Mouse (Mus musculus): ENCODE measurements at regions not wholly inside any gene's neighbourhood (a gene's known extent, or its start where the extent isn't known, plus 50 kb on each side); places are given as distances from the start of the nearest gene placed in this dataset.

DNA sequence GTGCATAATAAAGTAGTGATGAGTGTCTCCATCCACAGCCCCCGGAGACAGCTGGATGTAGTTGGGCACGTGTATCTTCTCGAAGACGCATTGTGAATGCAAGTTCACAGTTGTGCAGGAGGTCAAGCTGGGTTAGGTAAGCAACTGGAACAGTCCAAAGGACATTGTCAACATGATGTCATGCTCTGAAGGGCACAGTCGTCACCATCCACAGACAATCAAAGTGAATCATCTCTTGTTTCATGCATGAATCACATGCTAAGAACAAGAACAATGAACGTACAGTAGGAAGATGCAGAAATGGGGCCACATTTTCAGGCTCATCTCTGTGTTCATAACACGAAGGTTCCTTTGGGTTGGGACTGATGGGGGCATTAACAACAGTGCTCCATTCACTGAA is 90.4 kb upstream of the Kit start:
- Histone ChIP-seq H3K9me3 (no peaks in the 10 kb centered on the region), H3K4me2 (replicated peaks) (no peak overlapping the region)
- WGBS, result 90% methylated on average over 7 of the region's 7 CpGs

GRCm38 (mm10) chr5:75490806-75491205 is 83.9 kb upstream of the Kit start:
- no peak overlapping the region for H3K9ac ChIP-seq
- no peaks in the 10 kb centered on the region for H3K9me3 ChIP-seq
- 81% methylated on average over 9 of the region's 9 CpGs for WGBS
- no peaks in the 10 kb centered on the region for H3K36me3 ChIP-seq
- no peaks in the 10 kb centered on the region for H3K4me1 ChIP-seq
- ATAC-seq (ENCODE audit: low FRiP score, low read depth), result no peak
- no peaks in the 10 kb centered on the region for H3K27me3 ChIP-seq
- H3K27ac ChIP-seq, result no peak overlapping the region
- H3K4me2 ChIP-seq (replicated peaks), result no peak overlapping the region
- no peak overlapping the region for H3K4me3 ChIP-seq

More for the DNA sequence above, 90.4 kb upstream of the Kit start:
- no peak for ATAC-seq (ENCODE audit: low FRiP score, low read depth)
- Histone ChIP-seq H3K4me3 (no peak overlapping the region), H3K27me3 (no peaks in the 10 kb centered on the region), H3K4me1 (peaks cover 9% of the 10 kb centered on the region), H3K27ac (no peak overlapping the region), H3K9ac (no peak overlapping the region), H3K36me3 (no peaks in the 10 kb centered on the region)

DNA sequence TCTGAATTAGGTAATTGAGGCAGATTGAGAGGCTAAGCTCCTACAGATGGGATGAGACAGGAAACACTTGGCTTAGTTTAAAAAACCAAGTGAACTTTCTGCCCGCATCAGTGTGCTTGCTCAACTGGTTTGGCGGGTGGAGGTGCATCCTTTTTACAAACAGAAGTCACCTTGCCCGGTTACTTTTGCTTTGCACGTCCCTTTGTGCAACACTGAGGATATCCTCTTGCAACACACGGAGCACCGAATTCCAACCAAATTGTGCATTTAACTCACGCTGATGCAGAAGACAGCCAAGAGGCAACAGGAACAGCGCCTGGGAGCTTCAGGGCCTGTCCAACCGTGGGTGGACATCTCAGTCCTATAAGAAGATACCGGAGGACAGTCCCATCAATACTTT is 80.6 kb upstream of the Kit start:
- Histone ChIP-seq H3K27ac (no peak overlapping the region), H3K27me3 (no peaks in the 10 kb centered on the region), H3K4me1 (no peaks in the 10 kb centered on the region), H3K36me3 (no peaks in the 10 kb centered on the region), H3K9me3 (no peaks in the 10 kb centered on the region), H3K9ac (no peak overlapping the region), H3K4me2 (replicated peaks) (no peak overlapping the region), H3K4me3 (no peak overlapping the region)
- ATAC-seq (ENCODE audit: low FRiP score, low read depth), result no peak
- WGBS, result 85% methylated on average over 10 of the region's 10 CpGs

GRCm38 (mm10) chr5:75499053-75499452 is 75.7 kb upstream of the Kit start:
- 85% methylated on average over 3 of the region's 3 CpGs for WGBS
- H3K27me3 ChIP-seq, result no peaks in the 10 kb centered on the region
- no peaks in the 10 kb centered on the region for H3K4me1 ChIP-seq
- H3K9me3 ChIP-seq, result no peaks in the 10 kb centered on the region
- no peaks in the 10 kb centered on the region for H3K36me3 ChIP-seq
- no peak overlapping the region for H3K4me2 ChIP-seq (replicated peaks)
- H3K4me3 ChIP-seq, result no peak overlapping the region
- no peak overlapping the region for H3K27ac ChIP-seq
- ATAC-seq (ENCODE audit: low FRiP score, low read depth), result no peak
- H3K9ac ChIP-seq, result no peak overlapping the region

GRCm38 (mm10) chr5:75499695-75500094 is 75.0 kb upstream of the Kit start:
- Histone ChIP-seq H3K36me3 (no peaks in the 10 kb centered on the region), H3K27me3 (no peaks in the 10 kb centered on the region), H3K9ac (no peak overlapping the region), H3K4me3 (no peak overlapping the region), H3K27ac (no peak overlapping the region), H3K4me1 (no peaks in the 10 kb centered on the region), H3K9me3 (no peaks in the 10 kb centered on the region), H3K4me2 (replicated peaks) (no peak overlapping the region)
- ATAC-seq (ENCODE audit: low FRiP score, low read depth), result no peak
- WGBS, result 88% methylated on average over 5 of the region's 5 CpGs

GRCm38 (mm10) chr5:75500654-75501416 is 73.9 kb upstream of the Kit start:
- Histone ChIP-seq H3K36me3 (no peaks in the 10 kb centered on the region), H3K4me1 (no peaks in the 10 kb centered on the region), H3K4me3 (no peak overlapping the region), H3K27ac (no peak overlapping the region), H3K27me3 (no peaks in the 10 kb centered on the region), H3K9ac (no peak overlapping the region), H3K4me2 (replicated peaks) (no peak overlapping the region), H3K9me3 (no peaks in the 10 kb centered on the region)
- 88% methylated on average over 8 of the region's 8 CpGs for WGBS
- ATAC-seq (ENCODE audit: low FRiP score, low read depth), result no peak

- Histone ChIP-seq H3K4me1 (no peaks in the 10 kb centered on the region), H3K27ac (no peak overlapping the region), H3K4me3 (no peak overlapping the region), H3K4me2 (replicated peaks) (no peak overlapping the region), H3K27me3 (no peaks in the 10 kb centered on the region), H3K36me3 (no peaks in the 10 kb centered on the region), H3K9ac (no peak overlapping the region), H3K9me3 (no peaks in the 10 kb centered on the region)
- WGBS, result 88% methylated on average over 3 of the region's 3 CpGs
- no peak for ATAC-seq (ENCODE audit: low FRiP score, low read depth)
Measured at GRCm38 (mm10) chr5:75503673-75504072, 71.0 kb upstream of the Kit start.

- no peak for ATAC-seq (ENCODE audit: low FRiP score, low read depth)
- WGBS, result 71% methylated on average over 20 of the region's 20 CpGs
Measured at GRCm38 (mm10) chr5:75512521-75513422, 61.9 kb upstream of the Kit start.

GRCm38 (mm10) chr5:75518213-75518612 is 56.5 kb upstream of the Kit start:
- Histone ChIP-seq H3K27me3 (no peaks in the 10 kb centered on the region), H3K4me3 (no peak overlapping the region), H3K27ac (no peak overlapping the region), H3K9me3 (no peaks in the 10 kb centered on the region), H3K9ac (no peak overlapping the region), H3K4me2 (replicated peaks) (no peak overlapping the region), H3K4me1 (no peaks in the 10 kb centered on the region), H3K36me3 (no peaks in the 10 kb centered on the region)
- ATAC-seq (ENCODE audit: low FRiP score, low read depth), result no peak
- 69% methylated on average over 8 of the region's 8 CpGs for WGBS

More at GRCm38 (mm10) chr5:75512521-75513422, 61.9 kb upstream of the Kit start:
- H3K4me1 ChIP-seq, result no peaks in the 10 kb centered on the region
- H3K9me3 ChIP-seq, result no peaks in the 10 kb centered on the region
- H3K4me2 ChIP-seq (replicated peaks), result no peak overlapping the region
- no peak overlapping the region for H3K4me3 ChIP-seq
- no peaks in the 10 kb centered on the region for H3K27me3 ChIP-seq
- no peaks in the 10 kb centered on the region for H3K36me3 ChIP-seq
- no peak overlapping the region for H3K9ac ChIP-seq
- no peak overlapping the region for H3K27ac ChIP-seq

GRCm38 (mm10) chr5:75523041-75523678 is 51.6 kb upstream of the Kit start:
- Histone ChIP-seq H3K27ac (no peak overlapping the region), H3K4me3 (no peak overlapping the region), H3K4me2 (replicated peaks) (no peak overlapping the region), H3K9ac (no peak overlapping the region), H3K27me3 (no peaks in the 10 kb centered on the region), H3K9me3 (no peaks in the 10 kb centered on the region), H3K4me1 (no peaks in the 10 kb centered on the region), H3K36me3 (no peaks in the 10 kb centered on the region)
- WGBS, result 86% methylated on average over 4 of the region's 4 CpGs
- no peak for ATAC-seq (ENCODE audit: low FRiP score, low read depth)
